Mouse (Mus musculus) embryonic facial prominence, embryonic 12.5 days (tissue): ENCODE data around the gene Cdc42ep3. TPM values are rescaled to one million over a fixed set of nuclear protein-coding genes. Genes with fewer than 3 reads are reported as not detected.

Source experiments
- ATAC-seq: fragments of 200-750 bp; cut with Nextera tagmentation; 2 replicates; pipeline ENCODE4 v1.8.0; 2017; ENCODE audit not compliant: insufficient number of reproducible peaks, insufficient read depth, low FRiP score, low TSS enrichment
- H3K27ac ChIP-seq: fragments of 300-500 bp; sonication (generic); 2 replicates; pipeline ENCODE4 v1.5.1; 2016; ENCODE audit warnings: mild to moderate bottlenecking
- H3K27me3 ChIP-seq: fragments of 300-500 bp; sonication (generic); 2 replicates; pipeline ENCODE4 v1.6.1; 2016; ENCODE audit warnings: mild to moderate bottlenecking, moderate library complexity
- H3K36me3 ChIP-seq: fragments of 300-500 bp; sonication (generic); 2 replicates; pipeline ENCODE4 v1.6.1; 2016; ENCODE audit warnings: mild to moderate bottlenecking
- H3K4me1 ChIP-seq: fragments of 300-500 bp; sonication (generic); 2 replicates; pipeline ENCODE4 v1.6.1; 2016
- H3K4me2 ChIP-seq: fragments of 300-500 bp; sonication (generic); replicated peaks from 2 replicates; pipeline ENCODE4 v1.6.1; 2016; ENCODE audit warnings: mild to moderate bottlenecking, moderate library complexity
- H3K4me3 ChIP-seq: fragments of 300-500 bp; sonication (generic); 2 replicates; pipeline ENCODE4 v1.5.1; 2016; ENCODE audit warnings: mild to moderate bottlenecking
- H3K9ac ChIP-seq: fragments of 300-500 bp; sonication (generic); 2 replicates; pipeline ENCODE4 v1.6.1; 2016; ENCODE audit warnings: mild to moderate bottlenecking, moderate library complexity
- H3K9me3 ChIP-seq: fragments of 300-500 bp; sonication (generic); 2 replicates; pipeline ENCODE4 v1.6.1; 2016; ENCODE audit warnings: mild to moderate bottlenecking, moderate library complexity
- WGBS: fragments of 180-500 bp; shearing (Covaris S2); methylation state at CpG from one replicate; pipeline ENCODE4 v1.1.7; 2016; 5-methylcytosine and 5-hydroxymethylcytosine counted together
- polyA plus RNA-seq: library from polyadenylated mRNA; unstranded; fragments of >200 nt; fragmentation: Nextera tagmentation; extraction: Ambion mirVana; gene quantifications from 2 replicates; pipeline ENCODE4 v1.2.1, GENCODE M21; 2016

The Cdc42ep3 gene
- polyA plus RNA-seq, result 50.2 and 61.5 TPM in 2 replicates

DNA sequence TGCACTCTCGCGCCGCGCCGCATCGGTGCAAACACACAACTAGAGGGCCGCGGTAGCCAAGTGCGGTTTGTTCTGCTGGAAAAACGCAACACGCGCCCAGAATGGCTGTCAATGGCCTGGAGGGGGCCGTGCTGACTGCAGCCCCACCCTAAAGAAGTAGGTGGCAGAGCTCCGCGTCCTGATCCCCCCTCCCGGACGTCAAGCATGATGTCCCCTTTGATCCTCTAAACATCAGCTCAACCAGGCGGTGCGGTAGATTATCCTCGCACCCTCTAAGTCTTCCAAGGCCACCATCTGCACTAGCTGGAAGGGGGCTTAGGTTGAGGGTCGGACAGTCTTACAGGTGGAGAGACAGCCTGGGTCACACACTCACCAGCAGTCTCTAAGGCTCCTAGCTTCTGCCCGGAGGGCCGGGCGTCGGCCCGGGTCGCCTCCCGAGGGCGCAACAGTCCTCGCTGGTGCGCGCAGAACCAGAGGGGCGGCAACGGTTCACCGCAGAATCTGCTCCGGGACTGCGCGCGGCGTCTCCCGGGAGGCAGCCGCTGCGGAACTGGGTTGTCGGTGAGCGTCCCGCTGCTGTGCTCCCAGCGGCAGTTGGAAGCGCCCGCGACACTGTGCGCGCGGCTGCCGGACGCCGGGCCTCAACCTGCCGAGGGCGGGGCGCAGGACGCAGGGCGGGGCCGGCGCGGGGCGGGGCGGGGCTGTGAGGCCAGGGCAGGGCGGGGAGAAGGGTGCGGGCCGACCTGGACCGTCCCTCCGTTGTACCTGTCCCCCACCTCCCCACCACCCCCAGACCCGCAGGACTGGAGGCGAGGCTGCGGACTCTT, at the start of gene Cdc42ep3:
TSS of gene Cdc42ep3 (minus strand) at position 648 of the 827 bp plus-strand sequence.
- peak within 1 kb of the TSS; percentile 76 for H3K4me3 ChIP-seq
- peaks cover 26% of the 10 kb centered on the region for H3K4me1 ChIP-seq
- H3K4me2 ChIP-seq, result peak within 1 kb of the TSS; percentile 99
- no peaks in the 10 kb centered on the region for H3K9me3 ChIP-seq
- under 1% methylated on average over 53 of the region's 74 CpGs for WGBS
- H3K9ac ChIP-seq, result peak within 1 kb of the TSS; percentile 68
- peak; percentile 79 for ATAC-seq
- peak within 1 kb of the TSS; percentile 80 for H3K27ac ChIP-seq
- H3K36me3 ChIP-seq, result no peaks in the 10 kb centered on the region
- 0 out of 2 replicates have a peak, but pooled peaks cover 3% of the 10 kb centered on the region for H3K27me3 ChIP-seq

DNA sequence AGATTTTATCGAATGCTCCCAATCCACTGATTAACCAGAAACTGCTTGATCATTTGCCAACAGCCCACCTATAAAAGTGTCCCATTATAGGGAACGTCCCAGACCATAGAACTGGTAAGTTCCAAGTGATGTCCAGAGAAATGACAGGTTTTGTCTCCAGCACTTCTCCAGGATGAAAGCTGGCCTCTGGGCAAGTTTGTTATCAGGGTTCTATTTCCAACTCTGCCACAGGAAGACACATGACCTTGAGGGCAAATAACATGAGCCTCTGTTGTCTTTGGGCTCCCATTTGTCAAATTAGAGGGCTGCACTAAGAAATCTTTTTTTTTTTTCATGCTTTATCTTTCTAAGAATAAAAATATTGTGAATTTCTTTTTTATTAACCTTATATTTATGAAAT, 45.5 kb upstream of the Cdc42ep3 start:
- no peaks in the 10 kb centered on the region for H3K4me1 ChIP-seq
- H3K9ac ChIP-seq, result no peak overlapping the region
- no peak for ATAC-seq
- H3K27me3 ChIP-seq, result no peaks in the 10 kb centered on the region
- no peak overlapping the region for H3K27ac ChIP-seq
- 63% methylated on average over 2 of the region's 2 CpGs for WGBS
- H3K4me3 ChIP-seq, result no peak overlapping the region
- H3K9me3 ChIP-seq, result no peaks in the 10 kb centered on the region
- no peaks in the 10 kb centered on the region for H3K36me3 ChIP-seq
- no peak overlapping the region for H3K4me2 ChIP-seq

GRCm38 (mm10) chr17:79398416-79398815, 43.5 kb upstream of the Cdc42ep3 start:
- no peak for ATAC-seq
- no peaks in the 10 kb centered on the region for H3K9me3 ChIP-seq
- no peaks in the 10 kb centered on the region for H3K27me3 ChIP-seq
- no peak overlapping the region for H3K27ac ChIP-seq
- no peaks in the 10 kb centered on the region for H3K36me3 ChIP-seq
- no peak overlapping the region for H3K9ac ChIP-seq
- no peak overlapping the region for H3K4me3 ChIP-seq
- H3K4me1 ChIP-seq, result no peaks in the 10 kb centered on the region
- 79% methylated on average over 3 of the region's 3 CpGs for WGBS
- H3K4me2 ChIP-seq, result no peak overlapping the region

GRCm38 (mm10) chr17:79394799-79395198, 39.9 kb upstream of the Cdc42ep3 start:
- Histone ChIP-seq H3K27ac (no peak overlapping the region), H3K27me3 (no peaks in the 10 kb centered on the region), H3K4me1 (no peaks in the 10 kb centered on the region), H3K4me3 (no peak overlapping the region), H3K9ac (no peak overlapping the region), H3K4me2 (no peak overlapping the region), H3K9me3 (no peaks in the 10 kb centered on the region), H3K36me3 (no peaks in the 10 kb centered on the region)
- no peak for ATAC-seq
- WGBS, result 70% methylated on average over 5 of the region's 5 CpGs

GRCm38 (mm10) chr17:79393886-79394285, 39.0 kb upstream of the Cdc42ep3 start:
- Histone ChIP-seq H3K4me1 (no peaks in the 10 kb centered on the region), H3K4me3 (no peak overlapping the region), H3K9ac (no peak overlapping the region), H3K27me3 (no peaks in the 10 kb centered on the region), H3K36me3 (no peaks in the 10 kb centered on the region), H3K4me2 (no peak overlapping the region), H3K27ac (no peak overlapping the region), H3K9me3 (no peaks in the 10 kb centered on the region)
- no peak for ATAC-seq
- WGBS, result 65% methylated on average over 7 of the region's 7 CpGs

- Histone ChIP-seq H3K4me2 (no peak overlapping the region), H3K27ac (no peak overlapping the region), H3K36me3 (no peaks in the 10 kb centered on the region), H3K4me3 (no peak overlapping the region), H3K9ac (no peak overlapping the region), H3K27me3 (no peaks in the 10 kb centered on the region), H3K9me3 (no peaks in the 10 kb centered on the region), H3K4me1 (no peaks in the 10 kb centered on the region)
- WGBS, result 75% methylated on average over 8 of the region's 8 CpGs
- no peak for ATAC-seq
Observed at GRCm38 (mm10) chr17:79387465-79388066, 32.7 kb upstream of the Cdc42ep3 start.

- Histone ChIP-seq H3K36me3 (no peaks in the 10 kb centered on the region), H3K4me2 (no peak overlapping the region), H3K4me1 (no peaks in the 10 kb centered on the region), H3K27ac (no peak overlapping the region), H3K27me3 (no peaks in the 10 kb centered on the region), H3K9me3 (no peaks in the 10 kb centered on the region), H3K4me3 (no peak overlapping the region), H3K9ac (no peak overlapping the region)
- ATAC-seq, result no peak
- WGBS, result 83% methylated on average over 3 of the region's 3 CpGs
Observed at GRCm38 (mm10) chr17:79381485-79381884, 26.6 kb upstream of the Cdc42ep3 start.

DNA sequence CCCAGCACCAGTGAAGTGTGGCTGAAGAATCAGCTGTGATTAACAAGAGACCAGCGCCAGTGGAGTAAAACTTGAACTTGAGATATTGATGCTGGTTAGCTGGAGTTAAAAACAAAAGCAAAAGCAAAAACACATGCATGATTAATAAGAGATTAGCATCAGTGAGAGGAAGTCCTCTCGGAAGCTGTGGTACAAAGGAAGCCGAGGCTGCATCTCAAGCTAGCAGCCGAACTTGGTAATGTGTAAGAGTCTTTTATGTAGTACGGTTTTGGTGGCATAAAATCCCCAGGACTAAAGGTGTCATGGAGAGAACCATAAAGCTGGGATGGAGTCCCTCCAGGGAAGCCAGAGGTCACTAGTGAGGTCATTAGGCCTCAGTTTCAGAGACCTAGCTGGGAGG, 24.3 kb upstream of the Cdc42ep3 start:
- ATAC-seq, result no peak
- Histone ChIP-seq H3K9me3 (no peaks in the 10 kb centered on the region), H3K9ac (no peak overlapping the region), H3K4me1 (no peaks in the 10 kb centered on the region), H3K4me3 (no peak overlapping the region), H3K4me2 (no peak overlapping the region), H3K27ac (no peak overlapping the region), H3K27me3 (no peaks in the 10 kb centered on the region), H3K36me3 (no peaks in the 10 kb centered on the region)
- WGBS, result 64% methylated on average over 5 of the region's 5 CpGs

DNA sequence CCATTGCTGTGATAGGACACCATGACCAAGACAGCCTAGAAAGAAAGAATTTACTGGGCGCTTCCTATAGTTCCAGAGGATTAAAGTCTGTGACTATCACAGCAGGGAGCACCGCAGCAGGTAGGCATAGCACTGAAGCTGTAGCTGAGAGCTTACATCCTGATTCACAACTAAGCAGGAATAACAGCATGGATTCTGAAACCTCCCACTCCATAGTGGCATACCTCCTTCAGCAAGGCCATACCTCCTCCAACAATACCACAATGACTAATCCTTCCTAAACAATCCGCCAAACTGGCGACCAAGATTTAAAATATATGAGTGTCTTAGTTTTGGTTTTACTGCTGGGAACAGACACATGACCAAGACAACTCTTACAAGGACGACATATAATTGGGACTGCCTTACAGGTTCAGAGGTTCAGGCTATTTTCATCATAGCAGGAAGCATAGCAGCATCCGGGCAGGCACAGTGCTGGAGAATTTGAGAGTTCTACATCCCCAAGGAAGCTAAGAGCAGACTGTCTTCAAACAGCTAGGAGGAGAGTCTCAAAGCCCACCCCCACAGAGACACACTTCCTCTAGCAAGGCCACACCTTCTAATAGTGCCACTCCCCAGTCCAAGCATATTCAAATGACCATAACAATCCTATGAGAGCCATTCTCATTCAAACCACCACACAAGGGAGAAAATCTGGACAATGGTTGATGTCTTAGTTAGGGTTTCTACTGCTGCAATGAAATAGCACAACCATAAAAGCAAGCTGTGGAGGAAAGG, 21.7 kb upstream of the Cdc42ep3 start:
- H3K4me3 ChIP-seq, result no peak overlapping the region
- 72% methylated on average over 6 of the region's 6 CpGs for WGBS
- no peaks in the 10 kb centered on the region for H3K27me3 ChIP-seq
- no peak overlapping the region for H3K9ac ChIP-seq
- ATAC-seq, result no peak
- H3K27ac ChIP-seq, result no peak overlapping the region
- no peaks in the 10 kb centered on the region for H3K36me3 ChIP-seq
- no peaks in the 10 kb centered on the region for H3K4me1 ChIP-seq
- H3K9me3 ChIP-seq, result no peaks in the 10 kb centered on the region
- H3K4me2 ChIP-seq, result no peak overlapping the region

- Histone ChIP-seq H3K4me1 (no peaks in the 10 kb centered on the region), H3K4me2 (no peak overlapping the region), H3K36me3 (no peaks in the 10 kb centered on the region), H3K9ac (no peak overlapping the region), H3K9me3 (no peaks in the 10 kb centered on the region), H3K4me3 (no peak overlapping the region), H3K27me3 (no peaks in the 10 kb centered on the region), H3K27ac (no peak overlapping the region)
- ATAC-seq, result no peak
- WGBS, result 65% methylated on average over 5 of the region's 5 CpGs
Observed at GRCm38 (mm10) chr17:79372973-79373372, 18.1 kb upstream of the Cdc42ep3 start.

GRCm38 (mm10) chr17:79364749-79365450, 10.0 kb upstream of the Cdc42ep3 start:
- ATAC-seq, result no peak
- Histone ChIP-seq H3K4me3 (no peak overlapping the region), H3K9ac (no peak overlapping the region), H3K27ac (no peak overlapping the region), H3K9me3 (no peaks in the 10 kb centered on the region), H3K36me3 (no peaks in the 10 kb centered on the region), H3K4me2 (no peak overlapping the region), H3K27me3 (no peaks in the 10 kb centered on the region), H3K4me1 (no peaks in the 10 kb centered on the region)
- WGBS, result 33% methylated on average over 5 of the region's 5 CpGs
